Mouse (Mus musculus) erythroblast, embryonic 14.5 days (primary cell): ENCODE data around the gene Adgra3.

Experiments used
- GATA1 ChIP-seq: IDR thresholded peaks from 2 replicates; pipeline ENCODE4 v1.6.1; 2012; ENCODE audit warnings: low read length, inconsistent platforms, mixed read lengths
- TAL1 ChIP-seq: IDR thresholded peaks from 3 replicates; pipeline ENCODE4 v1.6.1; 2012; ENCODE audit warnings: low read length, inconsistent platforms, mixed read lengths

- no peak for TF ChIP-seq TAL1
- no peak for TF ChIP-seq GATA1
Observed at GRCm38 (mm10) chr5:49980727-49981126, 78.1 kb downstream of the Adgra3 start.
